Mouse (Mus musculus) R1 (cell line): ENCODE measurements at regions not wholly inside any gene's neighbourhood (a gene's known extent, or its start where the extent isn't known, plus 50 kb on each side); places are given as distances from the start of the nearest gene placed in this dataset.

Experiments used
- DNase-seq: peaks from one replicate; pipeline ENCODE4 v3.0.0-alpha.2; 2018; ENCODE audit warnings: low read depth, low spot score

DNA sequence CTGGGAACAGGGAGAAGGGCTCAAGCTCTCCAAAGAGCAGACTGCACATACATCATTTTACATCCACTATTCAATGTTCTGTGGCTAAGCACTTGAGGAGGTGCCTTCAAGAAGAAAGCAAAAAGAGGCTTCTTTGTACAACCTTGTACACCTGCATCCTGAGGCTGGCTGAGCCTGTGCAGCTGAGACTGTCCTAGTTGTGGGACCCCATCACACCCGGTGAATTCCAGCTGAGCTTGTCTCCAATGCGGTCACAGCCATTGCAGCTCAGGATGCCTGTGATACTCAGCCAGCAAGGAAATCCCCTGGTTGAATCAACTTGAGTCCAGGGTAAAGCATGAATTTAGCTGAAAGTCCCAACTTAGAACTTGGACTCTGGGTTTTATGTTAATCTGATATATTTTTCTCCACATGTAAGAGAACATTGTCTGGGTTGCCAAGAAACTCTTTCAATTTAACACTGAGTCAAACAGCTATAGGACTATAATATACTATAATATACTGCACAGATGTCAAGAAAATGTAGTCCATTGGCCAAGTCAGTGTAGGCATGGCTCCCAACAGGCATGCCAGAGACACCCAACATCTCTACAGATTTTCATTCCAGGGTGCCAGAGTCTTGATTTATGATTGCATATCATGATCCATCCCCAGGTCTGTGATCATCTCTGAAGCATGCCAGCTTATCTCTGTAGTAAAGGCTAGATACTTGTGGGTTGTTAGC, 599.2 kb downstream of the Pard3 start:
- no peak for DNase-seq

DNA sequence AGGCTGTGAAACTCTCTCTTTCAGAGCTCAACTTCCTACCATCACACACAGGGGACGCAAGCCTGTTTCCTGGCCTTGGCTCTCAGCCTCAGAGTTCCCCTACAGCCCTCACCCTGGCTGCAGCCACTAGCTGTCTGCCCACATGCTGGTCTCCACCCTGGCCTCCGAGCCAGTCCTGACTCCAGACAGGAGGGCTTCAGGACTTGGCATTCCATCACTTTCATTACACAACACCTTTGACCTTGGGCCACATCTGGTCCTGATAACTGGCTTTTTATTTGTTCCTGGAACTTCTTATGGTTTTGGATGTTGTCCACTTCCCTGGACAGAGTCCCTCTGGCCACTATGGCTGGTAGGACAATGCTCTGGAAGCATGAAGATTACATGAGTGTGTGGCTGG, 602.9 kb downstream of the Pard3 start:
- no peak for DNase-seq

DNA sequence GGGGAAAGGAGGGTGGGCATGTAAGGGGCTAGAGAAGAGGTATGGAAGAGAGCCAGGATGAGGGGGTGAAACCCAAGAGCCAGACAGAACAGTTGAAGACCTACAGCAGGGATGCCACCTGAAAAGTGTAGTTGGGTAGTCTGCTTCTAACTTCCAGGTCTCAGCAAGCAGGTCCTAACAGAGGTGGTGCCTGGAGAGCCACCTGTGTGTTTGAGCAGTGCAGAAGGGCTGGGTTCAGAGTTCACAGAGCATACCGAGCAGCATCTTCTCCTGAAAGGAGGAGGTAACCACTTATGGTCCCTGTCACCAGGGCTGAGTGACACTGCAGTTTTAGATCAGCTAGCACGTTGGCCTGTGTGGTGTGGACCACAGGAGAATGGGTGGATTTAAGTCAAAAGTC, 605.3 kb downstream of the Pard3 start:
- no peak for DNase-seq

DNA sequence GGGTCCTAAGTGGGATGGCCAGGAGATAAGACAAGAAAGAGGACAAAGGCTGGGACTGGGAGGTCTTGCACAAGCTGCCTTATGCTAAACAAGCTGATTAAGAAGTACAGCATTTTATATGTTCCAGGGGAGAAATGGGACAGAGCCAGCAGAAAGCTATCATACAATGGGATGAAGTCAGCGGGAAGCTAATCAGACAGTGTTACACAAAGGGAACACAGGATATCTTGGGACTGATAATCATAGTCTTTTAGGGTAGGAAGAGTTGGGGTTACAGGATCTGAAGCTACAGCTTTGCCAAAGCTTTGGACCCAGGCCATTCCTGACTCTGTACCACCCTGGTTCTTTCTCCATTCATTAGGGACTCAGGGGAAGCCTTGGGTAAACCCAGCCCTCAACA, 610.4 kb downstream of the Pard3 start:
- no peak for DNase-seq

DNA sequence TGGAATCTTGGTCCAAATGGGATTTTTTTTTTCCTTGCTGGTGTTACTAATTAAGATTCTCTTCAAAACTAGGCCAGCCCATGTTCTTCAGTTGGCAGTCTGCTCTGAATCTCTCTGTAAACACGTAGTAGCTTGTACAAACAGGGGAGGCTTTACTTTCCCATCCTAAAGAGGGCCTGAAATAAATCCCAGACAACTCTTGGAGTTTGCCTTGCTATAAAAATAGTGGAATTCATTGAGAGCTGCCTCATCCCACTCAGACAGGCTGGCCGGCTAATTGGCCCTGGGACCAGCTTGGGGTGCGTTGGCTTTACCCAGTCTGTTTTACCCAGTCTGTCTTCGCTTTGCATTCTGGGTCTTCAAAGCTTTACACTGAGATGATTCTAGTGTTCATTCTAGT, 611.7 kb downstream of the Pard3 start:
- no peak for DNase-seq

DNA sequence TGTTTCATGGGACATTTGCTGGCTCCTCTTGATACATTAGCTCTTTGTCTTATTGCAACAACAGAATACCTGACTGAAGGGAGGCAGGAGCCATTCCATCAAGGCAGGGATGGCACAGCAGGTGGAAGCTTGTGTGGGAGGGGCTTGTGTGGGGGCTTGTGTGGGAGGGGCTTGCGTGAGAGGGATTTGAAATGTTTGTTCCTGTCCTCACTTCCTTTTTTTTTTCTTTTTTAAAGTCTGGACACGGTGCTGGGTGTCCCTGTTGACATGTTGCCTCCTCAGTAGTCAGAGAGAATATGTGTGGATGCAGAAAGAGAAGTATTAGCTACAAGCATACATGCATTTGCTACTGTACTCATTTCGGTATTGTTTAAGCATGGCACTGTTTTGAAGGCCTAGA, 616.5 kb downstream of the Pard3 start:
- no peak for DNase-seq

DNA sequence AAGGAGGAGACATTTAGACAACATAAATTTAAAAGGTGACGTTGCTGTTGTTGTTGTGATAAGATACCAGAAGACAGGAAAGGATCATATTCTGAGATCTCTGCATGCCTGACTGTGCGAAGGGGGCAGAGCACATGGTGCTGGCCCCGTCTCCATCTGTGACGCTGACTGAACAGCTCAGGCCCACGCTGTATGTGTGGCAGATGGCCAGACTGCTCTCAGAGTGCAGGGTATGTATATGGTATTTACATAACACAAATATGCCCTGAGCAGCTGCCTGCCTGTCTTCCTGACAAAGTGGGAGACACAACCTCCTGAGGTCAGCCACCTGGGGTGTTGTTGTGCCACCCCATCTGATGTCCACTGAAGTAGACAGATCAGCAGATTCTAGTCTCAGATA, 620.5 kb downstream of the Pard3 start:
- DNase-seq, result no peak

DNA sequence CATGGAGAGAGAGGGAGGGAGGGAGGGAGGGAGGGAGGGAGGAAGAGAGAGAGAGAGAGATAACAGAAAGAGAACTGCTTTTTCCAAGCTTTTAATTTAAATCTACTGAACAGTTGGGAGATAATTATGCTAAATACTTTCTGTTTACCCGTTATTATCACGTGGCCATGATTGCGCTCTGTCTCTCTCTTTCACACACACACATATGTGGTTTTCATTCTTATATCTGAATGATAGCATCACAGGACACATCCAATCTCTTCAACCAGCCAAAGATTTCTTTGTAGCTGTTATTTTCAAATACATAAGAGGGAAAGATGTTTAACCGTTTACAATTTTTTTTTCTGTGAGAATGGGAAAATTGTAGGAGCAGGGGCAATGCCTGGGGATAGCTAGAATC, 627.1 kb downstream of the Pard3 start:
- no peak for DNase-seq

DNA sequence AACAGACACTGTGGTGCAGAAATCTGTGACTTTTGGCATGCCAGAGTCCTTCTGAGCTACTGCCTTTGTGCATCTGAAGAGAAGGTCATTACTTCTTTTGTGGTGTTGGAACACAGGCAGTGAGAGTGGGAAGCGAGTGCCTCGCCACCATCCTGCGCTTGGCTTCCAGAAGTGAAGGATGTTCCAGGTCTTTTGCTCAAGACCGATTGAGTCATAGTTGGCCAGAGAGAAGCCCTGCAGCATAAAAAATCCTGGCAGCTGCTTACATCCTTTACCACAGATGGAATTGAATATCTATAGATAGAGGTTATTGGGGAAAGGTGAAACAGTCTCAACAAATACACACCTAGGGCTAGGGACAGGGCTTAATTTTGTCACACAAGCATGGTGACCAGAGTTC, 634.7 kb downstream of the Pard3 start:
- DNase-seq, result no peak

DNA sequence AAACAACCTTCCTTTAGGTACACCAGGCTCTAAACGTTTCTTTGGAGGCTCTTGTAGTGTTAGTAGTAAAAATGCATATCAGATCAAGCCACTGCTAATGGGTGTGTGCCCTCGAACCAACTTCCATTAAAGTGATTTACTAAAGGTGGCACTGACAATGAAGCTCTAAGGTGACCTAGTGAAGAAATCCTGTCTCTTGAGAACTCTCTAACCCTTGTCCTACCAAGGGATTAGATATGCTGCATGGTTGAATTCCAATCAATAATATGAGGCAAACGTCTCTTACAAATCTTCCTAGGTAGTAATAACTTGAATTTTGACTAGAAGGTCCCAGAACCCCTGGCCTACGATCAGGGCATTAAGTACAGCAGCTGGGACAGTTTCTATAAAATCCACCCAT, 640.7 kb downstream of the Pard3 start:
- no peak for DNase-seq

DNA sequence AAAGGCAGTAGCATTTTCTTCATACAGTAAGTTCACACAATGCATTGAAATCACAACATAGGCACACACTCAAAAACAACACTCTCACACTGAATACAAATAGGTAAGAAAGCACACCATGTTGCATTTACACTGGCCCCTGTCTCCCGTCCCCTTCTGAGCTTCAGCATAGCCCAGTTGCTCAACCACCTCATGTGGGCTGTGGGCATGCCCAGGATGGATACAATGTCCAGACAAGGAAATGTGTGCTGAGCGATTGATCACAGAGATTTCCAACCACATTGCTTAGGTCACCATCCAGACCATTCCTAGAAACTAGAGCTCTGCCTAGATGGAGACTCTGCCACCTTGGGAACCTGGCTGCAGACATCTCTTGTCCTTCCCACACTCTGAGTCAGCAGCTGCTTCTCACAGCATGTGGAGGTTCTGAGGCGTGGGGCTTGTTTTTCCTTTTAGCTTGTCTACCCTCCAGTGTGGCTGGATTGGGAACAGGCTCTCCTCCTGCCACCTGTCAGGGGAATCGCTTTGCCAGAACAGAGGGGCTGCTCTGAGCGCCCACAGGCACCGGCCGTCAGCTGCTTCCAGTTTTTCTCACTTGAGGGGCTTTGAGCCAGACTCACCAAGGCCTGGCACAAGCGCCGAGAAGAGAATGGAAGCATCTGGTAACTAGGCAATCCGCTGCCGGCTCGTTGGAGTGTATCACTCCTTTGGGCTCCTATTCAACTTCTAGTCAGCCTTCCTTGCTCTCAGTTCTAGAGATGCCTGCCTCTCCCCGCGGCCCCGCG, 642.5 kb downstream of the Pard3 start:
- peak; percentile 5 for DNase-seq

DNA sequence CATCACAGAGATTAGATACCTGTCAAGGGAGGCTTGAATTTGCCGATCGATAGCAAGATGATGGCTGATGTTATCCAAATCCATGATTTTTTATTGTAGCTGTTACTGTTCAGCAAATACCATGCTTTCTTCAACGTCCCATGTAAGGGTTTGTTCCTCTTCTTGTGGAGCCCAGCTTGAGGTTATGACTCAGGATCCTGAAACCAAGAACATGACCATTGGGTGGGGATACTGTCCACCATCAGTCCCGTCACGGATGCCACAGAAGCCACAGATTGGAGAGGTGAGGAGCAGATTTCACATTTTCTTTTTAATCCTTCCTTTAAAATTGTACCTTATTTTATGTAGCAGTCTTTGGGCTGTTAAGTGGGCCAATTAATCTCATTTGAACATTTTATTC, 645.7 kb downstream of the Pard3 start:
- DNase-seq, result no peak

DNA sequence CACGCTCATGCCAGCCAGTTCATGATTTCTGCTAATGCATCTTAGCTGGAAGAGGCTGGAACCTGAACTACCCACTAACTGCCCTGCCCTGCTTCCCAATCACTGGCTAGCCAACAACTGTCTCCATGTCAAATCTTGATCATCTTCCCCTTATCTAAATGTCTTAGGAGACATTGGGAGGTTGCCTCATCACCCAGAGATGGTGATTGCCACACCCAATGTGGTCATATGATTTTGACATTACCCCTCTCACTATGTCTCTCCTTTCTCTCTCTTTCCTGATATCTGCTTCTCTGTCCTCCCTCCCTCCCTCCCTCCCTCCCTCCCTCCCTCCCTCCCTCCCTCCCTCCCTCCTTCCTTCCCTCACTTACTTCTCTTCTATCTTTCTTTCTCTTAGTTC, 643.3 kb upstream of the Nrp1 start:
- no peak for DNase-seq

DNA sequence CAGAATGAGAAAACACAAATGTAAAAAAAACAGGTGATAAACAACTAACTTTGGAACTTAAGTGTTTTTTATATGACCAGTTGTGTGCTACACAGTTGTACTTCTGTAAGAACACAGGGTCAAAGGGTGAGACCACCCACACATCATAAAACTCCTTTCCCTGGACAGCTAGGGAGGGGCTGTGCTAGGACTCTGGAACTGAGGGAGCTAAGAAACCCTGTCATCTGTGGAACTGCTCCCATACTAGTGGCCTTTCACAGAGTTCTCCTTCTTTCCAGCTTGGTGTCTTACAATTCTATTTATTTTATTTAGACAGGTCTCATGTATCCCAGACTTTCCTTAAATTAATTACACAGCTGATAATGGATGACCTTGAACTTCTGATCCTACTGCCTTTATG, 640.4 kb upstream of the Nrp1 start:
- DNase-seq, result no peak

DNA sequence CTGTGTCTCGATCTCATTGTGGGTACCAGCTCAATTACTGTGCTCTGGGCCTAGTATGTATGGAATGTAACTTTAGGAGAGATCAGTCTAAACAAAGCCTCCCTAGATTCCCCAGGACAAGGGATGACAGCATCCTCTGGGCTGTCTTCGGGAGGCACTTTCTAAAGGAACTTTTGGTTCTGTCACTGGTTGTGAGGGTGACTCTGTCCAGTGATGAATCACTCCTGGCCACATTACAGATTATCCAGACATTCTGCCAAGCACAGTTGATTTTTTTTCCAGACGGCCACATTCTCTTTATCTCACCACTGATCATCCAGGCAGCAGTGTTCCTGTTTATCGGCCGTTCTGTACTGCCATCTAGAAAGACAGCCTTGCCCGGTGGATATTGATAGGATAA, 638.5 kb upstream of the Nrp1 start:
- DNase-seq, result no peak

DNA sequence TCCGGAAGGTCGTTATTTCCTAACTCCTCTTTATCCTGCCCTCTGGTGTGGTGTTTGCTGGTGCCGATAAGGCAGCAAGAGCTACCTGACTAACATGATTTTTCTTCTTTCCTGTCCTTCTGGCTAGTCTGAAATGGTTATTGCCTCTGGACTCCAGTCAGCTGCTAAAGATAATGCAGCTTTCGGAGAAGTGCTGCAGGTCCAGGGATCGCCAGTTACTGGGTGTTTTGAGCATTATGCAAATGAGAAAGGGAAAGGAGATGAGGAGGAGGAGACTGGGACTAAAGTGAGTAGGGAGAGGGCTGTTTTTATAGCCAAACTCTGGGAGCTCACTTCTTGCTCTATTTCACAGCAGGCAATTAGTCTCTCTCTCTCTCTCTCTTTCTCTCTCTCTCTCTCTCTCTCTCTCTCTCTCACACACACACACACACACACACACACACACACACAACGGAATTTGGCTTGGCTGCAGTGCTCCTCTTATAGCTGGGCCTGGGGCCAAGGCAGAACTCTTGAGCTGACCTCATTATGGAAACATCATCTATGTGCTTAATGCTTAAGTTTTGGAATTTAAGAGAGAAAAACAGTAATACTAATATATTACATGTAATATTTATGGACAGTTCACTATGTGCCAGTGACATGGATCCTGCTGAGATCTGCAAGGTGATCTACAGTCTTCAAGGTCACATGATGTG, 637.7 kb upstream of the Nrp1 start:
- DNase-seq, result no peak

DNA sequence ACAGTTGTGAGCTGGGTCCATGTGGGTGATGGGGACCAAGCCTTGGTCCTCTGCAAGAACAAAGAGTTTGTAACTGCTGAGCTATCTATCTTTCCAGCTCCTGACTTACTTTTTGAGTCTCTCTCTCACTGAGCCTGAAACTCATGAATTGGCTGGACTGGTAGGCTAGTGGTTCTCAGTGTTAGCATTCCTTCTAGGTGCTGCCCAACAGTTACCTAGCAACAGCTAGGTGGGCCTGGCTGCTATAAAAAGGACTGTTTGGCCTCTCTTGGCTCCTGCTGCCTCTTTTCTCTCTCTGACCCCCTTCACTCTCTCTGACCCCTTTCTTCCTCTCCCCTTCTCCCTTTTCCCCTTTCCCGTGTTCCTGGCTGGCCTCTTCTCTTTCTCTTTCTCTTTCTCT, 636.8 kb upstream of the Nrp1 start:
- DNase-seq, result no peak

DNA sequence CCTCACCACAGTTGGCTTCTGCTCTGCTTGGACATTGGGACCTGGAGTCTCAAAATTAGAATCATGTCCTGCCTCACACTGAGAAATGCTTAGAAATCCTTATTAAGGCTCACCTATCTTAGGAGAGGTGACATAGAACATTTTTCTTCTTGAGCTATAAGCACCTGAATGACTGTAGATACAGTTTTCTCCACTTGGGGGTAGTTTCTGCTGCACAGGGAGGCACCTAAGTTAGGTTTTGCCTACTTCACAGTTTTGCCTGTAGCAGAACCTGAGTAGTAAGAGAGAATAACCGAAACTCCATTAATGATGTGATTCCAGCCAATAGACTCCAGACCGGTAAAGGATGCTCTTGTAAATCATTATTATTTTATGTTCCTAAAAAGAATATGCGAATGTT, 624.3 kb upstream of the Nrp1 start:
- no peak for DNase-seq

DNA sequence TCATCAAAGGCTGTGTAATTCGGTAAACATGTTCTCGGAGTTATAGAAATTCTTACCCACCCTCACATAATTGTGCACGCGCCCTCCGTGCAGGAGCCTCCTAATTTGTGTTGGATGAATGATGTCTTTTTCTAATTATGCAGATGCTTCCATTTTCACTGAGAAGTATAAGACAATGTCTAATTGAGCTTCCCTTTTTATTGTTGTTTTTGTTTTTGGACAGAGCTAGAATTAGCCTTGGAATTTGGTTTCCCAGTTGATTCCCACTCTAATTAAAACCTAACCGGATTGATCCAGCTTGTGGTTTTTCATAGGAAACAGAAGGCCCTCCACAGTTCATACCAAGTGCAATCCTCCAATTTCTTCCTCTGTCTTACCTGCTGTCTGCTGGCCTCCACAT, 616.2 kb upstream of the Nrp1 start:
- DNase-seq, result no peak

DNA sequence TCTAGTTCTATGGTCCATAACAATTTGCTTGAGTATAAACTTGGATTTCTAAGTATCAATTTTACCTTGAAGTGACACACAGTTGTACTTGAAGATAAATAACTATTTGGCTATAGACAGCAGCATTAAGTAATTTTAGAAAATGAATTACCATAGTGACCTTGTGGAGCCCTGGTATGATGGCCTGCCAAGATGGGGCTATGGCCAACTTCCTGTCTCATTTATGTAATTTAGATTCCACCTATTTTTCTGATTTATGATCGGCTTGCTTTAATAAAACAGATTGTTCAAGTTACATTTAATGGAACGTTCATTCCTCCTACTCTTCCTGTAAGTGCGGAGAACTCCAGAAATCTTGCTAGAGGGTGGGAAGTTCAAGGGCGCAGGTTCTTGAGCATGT, 613.2 kb upstream of the Nrp1 start:
- no peak for DNase-seq

DNA sequence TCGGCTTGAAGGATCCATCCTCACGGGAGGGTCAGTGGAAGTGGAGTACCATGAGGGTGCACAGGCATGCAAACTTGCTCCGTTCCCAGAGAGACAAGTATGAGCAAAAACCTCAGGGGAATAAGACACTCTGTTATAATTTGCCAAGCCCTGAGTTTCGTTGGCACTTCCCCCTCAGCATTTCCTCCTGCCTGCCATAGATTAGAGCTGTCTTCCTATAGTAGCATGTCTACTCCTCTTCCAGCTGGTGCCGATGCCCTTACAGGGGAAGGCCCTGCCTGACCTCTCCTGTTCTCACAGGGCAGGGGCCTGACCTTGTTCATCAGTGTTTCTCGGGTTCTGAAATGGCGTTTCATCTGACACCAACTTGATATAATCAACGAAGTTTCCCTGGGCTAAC, 611.9 kb upstream of the Nrp1 start:
- DNase-seq, result no peak

DNA sequence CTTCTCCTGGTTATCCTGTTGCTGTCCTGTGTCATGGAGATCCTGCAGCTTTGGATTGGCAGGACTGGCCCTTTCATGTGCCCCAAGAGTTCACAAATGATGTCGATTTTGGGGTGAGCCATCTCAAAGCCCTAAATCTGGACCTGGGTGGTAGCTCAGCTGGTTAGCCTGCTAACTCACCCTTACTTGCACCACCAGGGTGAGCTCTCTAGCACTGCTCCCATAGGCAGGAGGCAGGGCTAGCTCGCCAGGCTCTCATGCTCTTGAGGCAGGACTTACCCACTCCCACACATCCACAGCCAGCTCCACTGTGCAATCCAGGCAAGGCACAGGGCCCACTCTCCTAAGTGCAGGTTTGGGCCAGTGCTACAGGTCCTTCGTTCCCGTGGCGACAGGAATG, 605.5 kb upstream of the Nrp1 start:
- DNase-seq, result no peak
